Mouse (Mus musculus): Measurements from ENCODE around the gene Cep97. TPM values are rescaled to one million over a fixed set of nuclear protein-coding genes. Genes with fewer than 3 reads are reported as not detected.

The Cep97 gene
- 10.4 and 11.6 TPM in 2 replicates for polyA plus RNA-seq (2015; fragmentation: Nextera tagmentation; extraction: Ambion mirVana)

GRCm38 (mm10) chr16:55934453-55935037, at the start of gene Cep97:
Gene Cep97 (minus strand): TSS chr16:55934855.
- WGBS: under 1% methylated on average over 24 of the region's 24 CpGs
- ATAC-seq (ENCODE audit: insufficient number of reproducible peaks, insufficient read depth, low FRiP score, low TSS enrichment, low read depth): peak; percentile 98
- Histone ChIP-seq H3K4me2 (peak within 1 kb of the TSS; percentile 70), H3K27me3 (no peaks in the 10 kb centered on the region), H3K4me3 (peak within 1 kb of the TSS; percentile 78), H3K9me3 (no peaks in the 10 kb centered on the region), H3K36me3 (no peaks in the 10 kb centered on the region), H3K9ac (peak within 1 kb of the TSS; percentile 77), H3K4me1 (0 out of 2 replicates have a peak, but pooled peaks cover 3% of the 10 kb centered on the region), H3K27ac (peak within 1 kb of the TSS; percentile 51)

GRCm38 (mm10) chr16:55974903-55975285, 40.2 kb upstream of the Cep97 start:
- no peaks in the 10 kb centered on the region for H3K27me3 ChIP-seq
- ATAC-seq (ENCODE audit: insufficient number of reproducible peaks, insufficient read depth, low FRiP score, low TSS enrichment, low read depth): no peak
- peak overlapping the region; percentile 94 for H3K27ac ChIP-seq
- peaks cover 34% of the 10 kb centered on the region for H3K4me1 ChIP-seq
- no peaks in the 10 kb centered on the region for H3K9me3 ChIP-seq
- H3K9ac ChIP-seq: peak overlapping the region; percentile 94
- peaks cover 33% of the 10 kb centered on the region for H3K36me3 ChIP-seq
- peak overlapping the region; percentile 99 for H3K4me3 ChIP-seq
- H3K4me2 ChIP-seq: peak overlapping the region; percentile 82
- 3% methylated on average over 14 of the region's 14 CpGs for WGBS

- Histone ChIP-seq H3K4me1 (peaks cover 38% of the 10 kb centered on the region), H3K9me3 (no peaks in the 10 kb centered on the region), H3K36me3 (peaks cover 38% of the 10 kb centered on the region), H3K27ac (peak overlapping the region; percentile 94), H3K4me3 (peak overlapping the region; percentile 99), H3K27me3 (no peaks in the 10 kb centered on the region), H3K4me2 (peak overlapping the region; percentile 82), H3K9ac (peak overlapping the region; percentile 94)
- WGBS: under 1% methylated on average over 55 of the region's 55 CpGs
- ATAC-seq (ENCODE audit: insufficient number of reproducible peaks, insufficient read depth, low FRiP score, low TSS enrichment, low read depth): peak; percentile 85
Measured at GRCm38 (mm10) chr16:55974256-55974902, 39.7 kb upstream of the Cep97 start.

DNA sequence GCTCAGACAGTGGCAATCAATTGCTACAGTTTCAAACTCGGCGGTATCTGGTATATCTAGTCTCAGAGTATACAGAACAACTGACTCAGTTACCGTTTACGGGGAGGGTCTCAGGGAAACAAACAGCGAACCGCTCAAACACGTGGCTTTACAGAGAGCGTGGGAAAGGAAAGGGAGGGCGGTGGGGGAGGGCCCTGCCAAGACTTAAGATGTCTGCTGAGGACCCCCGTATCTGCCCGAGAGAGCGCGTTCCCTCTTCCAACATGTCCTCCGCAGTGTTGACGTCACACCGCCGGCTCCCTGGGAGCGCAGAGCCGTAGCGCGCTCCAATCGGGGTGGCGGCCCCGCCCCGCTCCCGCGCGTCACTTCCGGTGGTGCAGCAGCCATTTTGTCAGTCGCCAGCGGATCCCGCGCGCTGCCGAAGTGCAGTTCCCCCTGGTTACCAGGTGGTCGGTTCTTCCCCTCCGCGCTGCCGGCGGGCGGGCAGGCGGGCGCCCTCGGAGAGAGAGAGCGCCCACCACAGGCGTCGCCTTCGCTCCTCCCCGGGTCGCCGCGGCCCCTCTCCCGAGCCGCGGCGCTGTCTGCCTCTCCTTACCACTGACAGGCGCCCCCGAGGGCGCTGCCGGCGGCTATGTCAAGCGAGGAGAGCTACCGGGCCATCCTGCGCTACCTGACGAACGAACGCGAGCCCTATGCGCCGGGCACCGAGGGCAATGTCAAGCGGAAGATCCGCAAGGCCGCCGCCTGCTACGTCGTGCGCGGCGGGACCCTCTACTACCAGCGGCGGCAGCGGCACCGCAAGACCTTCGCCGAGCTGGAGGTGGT, 39.0 kb upstream of the Cep97 start, which contains the start of gene Zbtb11:
Gene Zbtb11, plus strand, starts transcription at position 453 of the 825 bp plus-strand sequence.
- peaks cover 45% of the 10 kb centered on the region for H3K36me3 ChIP-seq
- ATAC-seq (ENCODE audit: insufficient number of reproducible peaks, insufficient read depth, low FRiP score, low TSS enrichment, low read depth): peak; percentile 98
- under 1% methylated on average over 84 of the region's 86 CpGs for WGBS
- peak within 1 kb of the TSS; percentile 82 for H3K4me2 ChIP-seq
- H3K4me3 ChIP-seq: peak within 1 kb of the TSS; percentile 99
- H3K9ac ChIP-seq: peak within 1 kb of the TSS; percentile 94
- H3K9me3 ChIP-seq: no peaks in the 10 kb centered on the region
- H3K27ac ChIP-seq: peak within 1 kb of the TSS; percentile 94
- no peaks in the 10 kb centered on the region for H3K27me3 ChIP-seq
- H3K4me1 ChIP-seq: peaks cover 39% of the 10 kb centered on the region

- Histone ChIP-seq H3K36me3 (peaks cover 41% of the 10 kb centered on the region), H3K4me1 (peaks cover 39% of the 10 kb centered on the region), H3K4me2 (peak overlapping the region; percentile 82), H3K27ac (peak overlapping the region; percentile 69), H3K9ac (peak overlapping the region; percentile 57), H3K27me3 (no peaks in the 10 kb centered on the region), H3K9me3 (no peaks in the 10 kb centered on the region), H3K4me3 (peak overlapping the region; percentile 99)
- ATAC-seq (ENCODE audit: insufficient number of reproducible peaks, insufficient read depth, low FRiP score, low TSS enrichment, low read depth): no peak
- WGBS: 53% methylated on average over 10 of the region's 10 CpGs
Measured at GRCm38 (mm10) chr16:55972626-55973201, 38.1 kb upstream of the Cep97 start.

DNA sequence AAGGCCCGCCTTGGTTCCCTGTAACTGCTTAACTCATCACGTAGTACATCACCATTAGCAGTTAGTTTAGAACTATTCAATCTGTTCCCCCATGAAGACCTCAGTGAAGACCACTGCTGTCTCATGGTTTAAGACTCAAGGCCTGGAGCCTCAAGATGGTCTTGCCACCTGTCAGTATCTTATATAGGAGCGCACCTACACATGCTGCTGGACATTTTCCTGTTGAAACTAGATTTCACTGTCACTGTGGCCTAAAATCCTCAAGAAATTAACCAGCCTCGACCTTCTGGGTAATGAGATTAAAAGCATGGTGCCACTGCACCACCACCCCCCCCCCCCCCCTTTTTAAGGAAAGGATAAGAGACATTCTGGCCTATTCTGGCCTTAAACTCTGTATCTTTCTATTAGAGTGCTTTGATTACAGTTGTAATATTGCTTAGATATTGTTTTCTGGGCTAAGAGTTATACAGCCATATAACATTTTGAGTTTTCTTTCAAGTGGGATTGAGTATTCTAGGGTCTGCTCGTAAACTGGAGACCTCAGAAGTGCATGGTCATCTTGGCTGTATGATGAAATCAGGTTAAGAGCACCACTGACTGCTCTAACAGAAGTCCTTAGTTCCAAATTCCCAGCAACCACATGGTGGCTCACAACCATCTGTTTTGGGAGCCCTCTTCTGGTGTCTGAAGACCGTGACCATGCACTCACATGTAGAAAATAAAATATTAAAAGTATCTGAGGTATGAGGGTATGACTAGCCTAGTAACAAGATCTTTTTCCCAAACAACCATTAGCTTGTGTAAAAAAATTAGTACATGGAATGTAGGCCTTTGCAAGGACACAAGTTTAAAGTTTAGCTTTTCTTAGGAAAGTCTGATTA, 37.3 kb upstream of the Cep97 start:
- Histone ChIP-seq H3K9ac (no peak overlapping the region), H3K27me3 (no peaks in the 10 kb centered on the region), H3K4me1 (peaks cover 43% of the 10 kb centered on the region), H3K9me3 (no peaks in the 10 kb centered on the region), H3K4me2 (no peak overlapping the region), H3K4me3 (no peak overlapping the region), H3K36me3 (peaks cover 43% of the 10 kb centered on the region), H3K27ac (no peak overlapping the region)
- ATAC-seq (ENCODE audit: insufficient number of reproducible peaks, insufficient read depth, low FRiP score, low TSS enrichment, low read depth): no peak
- WGBS: 77% methylated on average over 6 of the region's 6 CpGs

DNA sequence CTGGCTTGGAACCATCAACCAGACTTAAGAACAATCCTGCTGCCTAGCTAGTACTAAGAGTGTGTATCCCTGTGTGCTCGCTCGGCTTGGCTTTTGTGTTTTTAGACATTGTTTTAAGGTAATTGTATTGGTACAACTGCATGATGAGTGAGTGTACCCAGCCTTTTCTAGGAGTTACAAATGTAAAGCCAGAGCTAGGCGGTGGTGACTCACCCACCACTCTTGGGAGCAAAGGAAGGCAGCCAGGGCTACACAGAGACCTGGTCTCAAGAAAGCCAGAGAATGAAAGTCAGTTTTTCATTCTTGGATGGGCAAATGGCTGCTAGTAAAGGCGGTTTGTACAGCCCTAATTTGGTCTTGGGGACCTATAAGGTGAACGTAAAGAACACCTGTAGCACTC, 35.8 kb upstream of the Cep97 start:
- WGBS: 94% methylated on average over 5 of the region's 5 CpGs
- ATAC-seq (ENCODE audit: insufficient number of reproducible peaks, insufficient read depth, low FRiP score, low TSS enrichment, low read depth): no peak
- Histone ChIP-seq H3K9ac (no peak overlapping the region), H3K36me3 (peaks cover 43% of the 10 kb centered on the region), H3K4me3 (no peak overlapping the region), H3K27me3 (no peaks in the 10 kb centered on the region), H3K4me2 (no peak overlapping the region), H3K4me1 (peaks cover 37% of the 10 kb centered on the region), H3K27ac (no peak overlapping the region), H3K9me3 (no peaks in the 10 kb centered on the region)

DNA sequence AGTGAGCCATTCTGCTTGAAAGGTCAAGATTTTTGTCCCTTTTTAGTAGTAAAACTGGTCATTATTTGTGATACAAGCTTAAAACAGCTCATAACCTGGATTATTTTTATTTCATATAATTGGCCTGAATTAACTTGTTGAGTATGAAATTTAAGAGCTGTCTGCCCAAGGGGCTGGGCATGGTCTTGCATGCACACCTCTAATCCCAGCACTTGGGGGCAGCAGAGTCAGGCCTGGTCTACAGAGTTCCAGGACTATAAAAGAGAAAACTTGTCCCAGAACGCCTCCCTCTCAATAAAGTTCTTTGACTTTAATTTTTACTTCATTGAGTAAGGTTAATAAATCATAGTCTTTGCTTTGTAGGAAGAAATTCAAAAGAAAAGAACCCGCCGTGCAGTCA, 34.5 kb upstream of the Cep97 start:
- H3K9ac ChIP-seq: no peak overlapping the region
- no peak overlapping the region for H3K27ac ChIP-seq
- H3K36me3 ChIP-seq: peaks cover 43% of the 10 kb centered on the region
- H3K4me3 ChIP-seq: no peak overlapping the region
- no peak for ATAC-seq (ENCODE audit: insufficient number of reproducible peaks, insufficient read depth, low FRiP score, low TSS enrichment, low read depth)
- WGBS: 85% methylated on average over 3 of the region's 3 CpGs
- H3K4me2 ChIP-seq: no peak overlapping the region
- peaks cover 29% of the 10 kb centered on the region for H3K4me1 ChIP-seq
- H3K9me3 ChIP-seq: no peaks in the 10 kb centered on the region
- H3K27me3 ChIP-seq: no peaks in the 10 kb centered on the region

DNA sequence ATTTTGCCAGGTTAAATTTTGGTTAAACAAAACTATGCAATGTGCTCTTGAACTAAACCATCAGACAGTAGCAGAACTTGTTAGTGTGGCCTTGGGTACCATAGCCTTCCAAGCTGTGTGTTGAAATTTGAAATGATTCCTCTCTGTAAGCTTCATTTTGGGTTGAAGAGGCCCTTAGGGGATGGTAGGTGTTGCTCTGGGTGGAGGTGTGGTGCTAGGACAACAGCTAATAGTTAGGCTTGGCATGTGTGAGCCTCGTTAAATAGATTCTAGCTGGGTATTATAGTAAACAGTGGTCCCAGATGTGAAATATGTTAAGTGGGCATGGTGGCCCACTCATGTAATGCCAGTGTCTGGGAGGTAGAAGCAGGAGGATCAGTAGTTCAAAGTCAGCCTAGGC, 32.6 kb upstream of the Cep97 start:
- WGBS: 16% methylated on average over 1 of the region's 1 CpGs
- peak overlapping the region; percentile 80 for H3K4me3 ChIP-seq

GRCm38 (mm10) chr16:55966212-55966871, 31.7 kb upstream of the Cep97 start, which contains the start of gene Rpl24:
Gene Rpl24 (plus strand): TSS chr16:55966275.
- H3K9ac ChIP-seq: peak within 1 kb of the TSS; percentile 96
- H3K4me1 ChIP-seq: peaks cover 17% of the 10 kb centered on the region
- peaks cover 33% of the 10 kb centered on the region for H3K36me3 ChIP-seq
- ATAC-seq (ENCODE audit: insufficient number of reproducible peaks, insufficient read depth, low FRiP score, low TSS enrichment, low read depth): peak; percentile 91
- peak within 1 kb of the TSS; percentile 91 for H3K27ac ChIP-seq
- H3K9me3 ChIP-seq: no peaks in the 10 kb centered on the region
- under 1% methylated on average over 42 of the region's 42 CpGs for WGBS
- no peaks in the 10 kb centered on the region for H3K27me3 ChIP-seq
- peak within 1 kb of the TSS; percentile 80 for H3K4me3 ChIP-seq
- H3K4me2 ChIP-seq: peak within 1 kb of the TSS; percentile 89

More for the DNA sequence above, 32.6 kb upstream of the Cep97 start:
- Histone ChIP-seq H3K4me1 (peaks cover 22% of the 10 kb centered on the region), H3K27ac (no peak overlapping the region), H3K9me3 (no peaks in the 10 kb centered on the region), H3K27me3 (no peaks in the 10 kb centered on the region), H3K9ac (peak overlapping the region; percentile 96), H3K36me3 (peaks cover 42% of the 10 kb centered on the region), H3K4me2 (peak overlapping the region; percentile 89)
- ATAC-seq (ENCODE audit: insufficient number of reproducible peaks, insufficient read depth, low FRiP score, low TSS enrichment, low read depth): no peak
